19 mouse cellular contexts compared by ENCODE assay signal in the genomic region with DNA sequence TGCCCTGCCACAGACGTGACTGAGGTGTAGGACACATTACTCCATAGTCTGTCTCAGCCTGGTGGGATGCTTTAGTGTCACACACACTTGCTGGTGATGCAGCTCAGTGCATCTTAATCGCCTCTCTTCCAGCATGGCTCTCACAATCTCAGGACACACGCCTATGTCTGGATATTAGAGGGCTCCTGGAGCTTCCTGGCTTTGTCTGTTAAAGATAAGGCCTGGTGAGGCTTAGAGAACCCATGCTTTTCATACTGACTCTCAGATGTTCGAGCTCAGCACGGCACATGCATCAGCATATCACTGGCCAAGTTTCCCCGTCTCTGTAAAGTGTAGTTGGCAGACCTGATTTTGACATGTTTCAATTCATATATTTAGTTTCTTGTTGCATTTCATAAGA. TPM values are rescaled to one million over a fixed set of nuclear protein-coding genes. Genes with fewer than 3 reads are reported as not detected.
DNase-seq lines count a peak whose midpoint lies in the region; ATAC-seq lines count a peak whose summit lies in the region.
"Had no signal": no experiment of that assay in that cellular context is flagged by ENCODE, and none has a peak within 500 bp of the region (broad histone marks: within the 10 kb centered on the region; RNA-seq: fewer than 3 reads in every experiment).

No protein-coding gene starts in this region.

- no peak overlapping the region for H3K4me3 ChIP-seq in heart, embryonic 14.5 days (ENCODE audit: control insufficient read depth in 1 of 2, insufficient read depth in 1 of 2, low read depth in 1 of 2, low read length in 2 of 2)
- no peak overlapping the region for H3K4me3 ChIP-seq in liver, embryonic 11.5 days (ENCODE audit: low read depth, low read length)
- H3K4me3 ChIP-seq: embryonic facial prominence, embryonic 12.5 days; forebrain, embryonic 12.5 days; intestine, embryonic 15.5 days; kidney, embryonic 15.5 days had no signal

- DNase-seq in heart, postnatal 10 days: no peak
- peak; percentile 67 for DNase-seq in c-Kit-positive CD71-positive TER-119-negative erythroid progenitor cells, embryonic 14.5 days (ENCODE audit: low read depth)
- DNase-seq in liver, embryonic 11.5 days (ENCODE audit: low spot score): no peak
- DNase-seq in cerebellum, postnatal 14 days: no peak
- DNase-seq in Muller cell, postnatal 12 days (ENCODE audit: inconsistent ontology term): no peak
- DNase-seq: adrenal gland, adult 8-10 months; cerebellum, adult 11-12 months; cerebellum, postnatal 36 days; gastrocnemius, postnatal 36 days; lung, embryonic 14.5 days; thymus, adult 2 months had no signal

- 0 out of 4 replicates have a peak overlapping the region, but pooled peaks of 1 of the 2 experiments have one; percentile 12 for H3K27ac ChIP-seq in heart, embryonic 14.5 days (replicated peaks in 1 of 2; ENCODE audit: control insufficient read depth in 1 of 2, insufficient read depth in 1 of 2, low read depth in 2 of 2, low read length in 2 of 2)
- peak overlapping the region; percentile 30 for H3K27ac ChIP-seq in liver, embryonic 11.5 days (ENCODE audit: low read depth, low read length)
- H3K27ac ChIP-seq: embryonic facial prominence, embryonic 12.5 days; forebrain, embryonic 12.5 days; hindbrain, embryonic 14.5 days; intestine, embryonic 15.5 days; kidney, embryonic 15.5 days had no signal

- H3K4me2 ChIP-seq in heart, embryonic 14.5 days (ENCODE audit: low read length): no peak overlapping the region
- H3K4me2 ChIP-seq in liver, embryonic 11.5 days: peak overlapping the region; percentile 42
- H3K4me2 ChIP-seq: embryonic facial prominence, embryonic 12.5 days; forebrain, embryonic 12.5 days; hindbrain, embryonic 14.5 days; intestine, embryonic 15.5 days; kidney, embryonic 15.5 days; lung, embryonic 14.5 days had no signal

- ATAC-seq in heart, embryonic 14.5 days (ENCODE audit: insufficient number of reproducible peaks, insufficient read depth, low FRiP score, low read depth): 0 out of 2 replicates have a peak, but pooled peaks have one; percentile 13
- ATAC-seq in liver, embryonic 11.5 days (replicated peaks; ENCODE audit: low FRiP score): peak; percentile 82
- peak; percentile 80 for ATAC-seq in megakaryocyte-erythroid progenitor cell, adult 5-6 weeks (replicated peaks; ENCODE audit: low FRiP score, low TSS enrichment, poor library complexity, severe bottlenecking)
- ATAC-seq: intestine, embryonic 15.5 days; midbrain, embryonic 16.5 days had no signal

- no peaks in the 10 kb centered on the region for H3K36me3 ChIP-seq in heart, embryonic 14.5 days (ENCODE audit: control insufficient read depth, insufficient read depth, low read length)
- H3K36me3 ChIP-seq in liver, embryonic 11.5 days (ENCODE audit: control insufficient read depth, insufficient read depth, low read length): no peaks in the 10 kb centered on the region
- H3K36me3 ChIP-seq: embryonic facial prominence, embryonic 12.5 days; forebrain, embryonic 12.5 days; intestine, embryonic 15.5 days; kidney, embryonic 15.5 days had no signal

- intact Hi-C loops in heart, postnatal 10 days (cut with DNase I): no loop called here

- WGBS in heart, embryonic 14.5 days: 28% methylated on average over 6 of the region's 6 CpGs
- 37% methylated on average over 6 of the region's 6 CpGs for WGBS in liver, embryonic 11.5 days

- no peaks in the 10 kb centered on the region for H3K9me3 ChIP-seq in heart, embryonic 14.5 days (ENCODE audit: control insufficient read depth, low read length)
- H3K9me3 ChIP-seq in liver, embryonic 11.5 days (ENCODE audit: control insufficient read depth, low read length): no peaks in the 10 kb centered on the region
- H3K9me3 ChIP-seq: embryonic facial prominence, embryonic 12.5 days; forebrain, embryonic 12.5 days; intestine, embryonic 15.5 days; kidney, embryonic 15.5 days had no signal

- H3K9ac ChIP-seq in heart, embryonic 14.5 days (ENCODE audit: low read length): no peak overlapping the region
- H3K9ac ChIP-seq in liver, embryonic 11.5 days (ENCODE audit: low read depth, low read length): no peak overlapping the region
- H3K9ac ChIP-seq: embryonic facial prominence, embryonic 12.5 days; forebrain, embryonic 12.5 days; hindbrain, embryonic 14.5 days; intestine, embryonic 15.5 days; kidney, embryonic 15.5 days; lung, embryonic 14.5 days had no signal

- peaks cover 19 to 54% of the 10 kb centered on the region in 2 experiments for H3K4me1 ChIP-seq in heart, embryonic 14.5 days (ENCODE audit: control insufficient read depth in 2 of 2, insufficient read depth in 2 of 2, low read length in 2 of 2)
- peaks cover 97% of the 10 kb centered on the region for H3K4me1 ChIP-seq in liver, embryonic 11.5 days (replicated peaks; ENCODE audit: control insufficient read depth, insufficient read depth, low read length)

- H3K27me3 ChIP-seq in heart, embryonic 14.5 days (ENCODE audit: control insufficient read depth, insufficient read depth, low read length): no peaks in the 10 kb centered on the region
- no peaks in the 10 kb centered on the region for H3K27me3 ChIP-seq in liver, embryonic 11.5 days (replicated peaks; ENCODE audit: control insufficient read depth, insufficient read depth, low read length)
- H3K27me3 ChIP-seq: embryonic facial prominence, embryonic 12.5 days; forebrain, embryonic 12.5 days; intestine, embryonic 15.5 days; kidney, embryonic 15.5 days had no signal

RNA-seq across cellular contexts. Expression of a gene that starts 42.7 kb away (rescaled TPM):
- 20.6 and 31.5 TPM in 2 replicates for polyA plus RNA-seq in heart, embryonic 14.5 days (2014; fragmentation: Nextera tagmentation; extraction: Ambion mirVana)
- total RNA-seq in heart, postnatal 10 days (2021): not detected
- polyA plus RNA-seq in liver, embryonic 11.5 days (2014; fragmentation: Nextera tagmentation; extraction: Ambion mirVana): 19.5 and 25.1 TPM in 2 replicates
- not detected in 2 replicates for total RNA-seq in megakaryocyte-erythroid progenitor cell, adult 5-6 weeks (2014; fragmentation: Nextera tagmentation)
- 6.0 TPM in 1 of 2 replicates, not detected in the other for total RNA-seq in megakaryocyte-erythroid progenitor cell, adult 5-6 weeks (2017)
- total RNA-seq: adrenal gland, adult 8-10 months; gastrocnemius, postnatal 36 days had no signal
- polyA plus RNA-seq: thymus, adult 2 months had no signal

RNA-seq across cellular contexts. Expression of a gene that starts 44.5 kb away (rescaled TPM):
- polyA plus RNA-seq in heart, embryonic 14.5 days (2014; fragmentation: Nextera tagmentation; extraction: Ambion mirVana): 35.1 and 39.9 TPM in 2 replicates
- 10 to 100 TPM; 51.9 to 56.5 TPM for total RNA-seq in heart, postnatal 10 days (2021)
- 14.8 and 17.6 TPM in 2 replicates for polyA plus RNA-seq in liver, embryonic 11.5 days (2014; fragmentation: Nextera tagmentation; extraction: Ambion mirVana)
- total RNA-seq in megakaryocyte-erythroid progenitor cell, adult 5-6 weeks (2014; fragmentation: Nextera tagmentation): 47.2 and 47.5 TPM in 2 replicates
- total RNA-seq in megakaryocyte-erythroid progenitor cell, adult 5-6 weeks (2017): 20.0 and 23.0 TPM in 2 replicates

Comparison
In these comparisons a context has a peak if more than half of its experiments do, and no peak if none do; other contexts are left out.
1. ATAC-seq: peak in every context shown above with its lines; median percentile 82 in liver, embryonic 11.5 days; 80 in megakaryocyte-erythroid progenitor cell, adult 5-6 weeks; 13 in heart, embryonic 14.5 days.